Mouse (Mus musculus) frontal cortex, postnatal 10 days (tissue): ENCODE results near the gene Il17c.
A peak's percentile ranks its signal among the peaks of the same experiment; 100 is the strongest.

Experiments used
- DNase-seq, 2 experiments: peaks; one replicate each; pipeline ENCODE4 v3.0.0; 2022; ENCODE audit warnings: low spot score in 2 of 2, mixed read lengths in 1 of 2

Il17c gene

GRCm38 (mm10) chr8:122421376-122422070 lies at the start of gene Il17c:
Il17c (plus strand) TSS chr8:122422020.
- no peak for DNase-seq

DNA sequence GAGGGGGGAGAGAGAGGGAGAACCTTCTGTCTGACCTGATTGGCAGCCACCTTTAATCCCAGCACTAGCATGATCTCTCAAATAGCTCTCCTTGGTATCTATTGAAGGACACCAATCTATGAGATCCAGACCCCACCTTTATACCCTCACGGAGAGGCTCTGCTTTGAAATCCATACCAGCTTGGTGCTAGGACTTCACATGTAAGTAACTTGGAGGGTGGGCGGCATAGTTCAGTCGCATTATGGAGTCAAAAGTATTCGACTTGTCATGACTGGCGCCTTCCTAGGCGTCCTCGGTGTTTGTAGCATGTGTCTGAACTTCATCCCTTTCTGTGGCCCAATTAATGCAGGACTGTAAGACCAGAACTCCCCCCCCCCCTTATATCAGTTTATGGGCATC lies 46.5 kb upstream of the Il17c start:
- DNase-seq: no peak

- DNase-seq: no peak
Measured at GRCm38 (mm10) chr8:122375751-122376364, 46.0 kb upstream of the Il17c start.

GRCm38 (mm10) chr8:122376365-122377231 lies 45.2 kb upstream of the Il17c start, which contains the start of gene Zc3h18:
Zc3h18 (plus strand) TSS chr8:122376609.
- DNase-seq: peak; percentile 99 to 100

- DNase-seq: no peak
Measured at GRCm38 (mm10) chr8:122383039-122383438, 38.8 kb upstream of the Il17c start.

DNA sequence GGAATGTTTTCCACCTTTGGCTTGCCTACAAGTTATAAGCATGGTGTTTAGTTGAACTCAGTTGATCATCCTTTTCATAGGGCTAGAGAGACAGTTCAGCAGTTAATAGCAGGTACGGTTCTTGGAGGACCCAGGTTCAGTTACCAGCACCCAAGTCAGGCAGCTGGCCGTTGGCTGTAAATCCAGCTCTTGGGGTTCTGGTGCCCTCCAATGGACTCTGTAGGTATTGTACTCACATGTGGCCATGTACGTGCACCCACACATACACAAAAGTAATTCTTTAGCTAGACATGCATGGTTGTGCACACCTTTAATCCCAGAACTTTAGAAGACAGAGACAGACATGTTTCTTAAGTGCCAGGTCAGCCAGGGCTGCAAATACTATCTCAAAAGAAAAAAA lies 32.5 kb upstream of the Il17c start:
- DNase-seq: no peak

DNA sequence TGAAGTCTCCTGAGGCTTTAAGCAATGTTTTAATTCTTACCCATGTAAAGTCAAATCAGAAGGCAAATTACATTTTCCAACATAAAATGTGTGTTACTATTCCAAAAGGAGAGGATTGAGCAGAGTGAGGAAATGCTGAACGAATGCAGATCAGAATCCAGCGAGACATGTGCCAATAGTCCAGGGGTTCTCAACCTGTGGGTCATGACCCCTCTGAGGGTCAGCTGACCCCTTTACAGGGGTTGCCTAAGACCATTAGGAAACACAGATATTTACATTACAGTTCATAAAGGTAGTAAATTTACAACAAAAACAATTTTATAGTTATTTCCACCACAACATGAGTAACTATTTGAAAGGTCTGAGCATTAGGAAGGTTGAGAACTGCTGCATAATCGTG lies 31.1 kb upstream of the Il17c start:
- DNase-seq: no peak

- no peak for DNase-seq
Measured at GRCm38 (mm10) chr8:122393717-122394116, 28.1 kb upstream of the Il17c start.

DNA sequence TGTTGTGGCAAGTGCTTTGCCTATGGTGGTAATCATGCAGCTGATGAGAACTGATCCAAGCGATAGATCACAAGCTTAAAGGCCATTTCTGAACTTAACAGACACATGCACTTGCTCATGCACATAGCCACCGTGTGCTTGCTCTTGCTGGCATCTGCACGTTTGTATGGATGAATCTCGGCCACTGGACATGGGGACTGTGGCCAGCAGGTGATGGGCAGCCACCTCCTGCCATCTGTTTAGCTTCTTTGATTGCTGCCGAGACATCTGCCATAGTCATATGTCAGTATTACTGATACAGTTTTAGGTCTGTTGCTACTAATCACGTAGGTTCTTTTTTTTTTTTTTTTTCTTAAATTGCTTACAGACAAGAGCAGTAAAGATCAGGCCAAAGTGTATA lies 26.5 kb upstream of the Il17c start:
- no peak for DNase-seq

DNA sequence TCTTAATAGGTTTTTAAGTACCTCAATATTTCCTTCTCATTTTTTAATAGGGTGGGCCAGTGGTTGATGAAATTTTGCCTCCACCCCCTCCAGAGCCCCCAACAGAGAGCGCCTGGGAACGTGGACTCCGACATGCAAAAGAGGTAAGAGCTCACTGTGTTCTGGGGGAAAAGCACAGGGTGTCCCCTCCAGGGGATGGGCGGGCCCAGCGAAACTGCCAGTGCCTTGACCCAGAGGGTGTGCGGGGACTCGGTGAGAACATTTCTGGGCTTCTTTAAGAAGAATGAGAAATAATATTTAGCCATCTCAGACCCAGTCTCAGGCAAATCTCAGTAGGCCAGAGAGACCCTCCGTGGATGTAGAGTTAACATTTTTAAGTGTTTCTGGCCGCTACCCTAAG lies 23.6 kb upstream of the Il17c start:
- DNase-seq: no peak

DNA sequence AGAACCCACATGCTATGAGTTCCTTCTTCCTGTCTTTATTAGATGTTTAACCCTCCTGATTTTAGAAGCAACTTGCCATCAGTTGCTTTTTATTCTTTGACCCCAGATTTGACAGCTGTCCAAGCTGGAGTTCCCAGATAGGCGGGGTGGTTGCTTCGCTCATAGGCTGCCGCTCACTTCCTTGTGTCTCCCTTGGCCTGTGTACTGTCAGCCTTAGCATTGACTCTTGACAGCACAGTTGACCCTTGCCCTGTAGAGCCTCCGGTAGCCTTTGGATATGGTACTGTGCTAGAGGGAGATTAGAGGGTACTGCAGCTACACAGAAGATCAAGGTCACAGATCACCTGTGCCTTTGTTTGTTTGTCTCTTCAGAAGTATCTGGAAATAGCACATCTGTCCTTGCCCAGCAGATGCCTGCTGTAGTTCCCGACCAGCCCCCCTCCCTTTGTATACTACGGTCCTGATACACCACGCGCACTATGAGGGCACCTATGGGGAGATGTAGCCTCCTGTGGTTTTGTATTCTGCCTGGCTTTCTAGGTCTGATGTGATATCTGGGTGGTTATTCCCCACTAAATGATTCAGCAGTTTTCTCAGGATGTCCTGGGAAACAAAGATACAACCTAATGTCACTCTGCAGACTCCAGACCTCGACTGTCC lies 16.5 kb upstream of the Il17c start:
- DNase-seq: no peak

DNA sequence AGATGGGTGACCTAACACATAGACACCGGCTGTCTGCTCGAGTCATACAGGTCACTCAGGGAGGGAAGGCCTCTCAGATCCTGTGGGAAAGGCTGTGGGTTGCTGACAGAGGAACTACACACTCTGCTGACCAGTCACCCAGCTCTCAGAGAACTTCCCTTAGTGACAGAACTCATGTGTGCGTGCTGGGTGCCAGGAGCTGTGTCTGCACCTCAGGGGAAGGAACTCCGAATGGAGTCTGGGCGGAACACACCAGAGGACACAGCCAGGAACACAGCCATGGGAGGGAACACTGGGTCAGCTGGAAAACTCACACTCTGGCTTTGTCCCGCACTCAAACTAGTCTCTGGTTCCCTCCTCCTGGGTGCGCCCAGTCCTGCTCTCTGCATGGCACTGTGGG lies 14.1 kb upstream of the Il17c start:
- no peak for DNase-seq

GRCm38 (mm10) chr8:122414311-122414710 lies 7.5 kb upstream of the Il17c start:
- no peak for DNase-seq

DNA sequence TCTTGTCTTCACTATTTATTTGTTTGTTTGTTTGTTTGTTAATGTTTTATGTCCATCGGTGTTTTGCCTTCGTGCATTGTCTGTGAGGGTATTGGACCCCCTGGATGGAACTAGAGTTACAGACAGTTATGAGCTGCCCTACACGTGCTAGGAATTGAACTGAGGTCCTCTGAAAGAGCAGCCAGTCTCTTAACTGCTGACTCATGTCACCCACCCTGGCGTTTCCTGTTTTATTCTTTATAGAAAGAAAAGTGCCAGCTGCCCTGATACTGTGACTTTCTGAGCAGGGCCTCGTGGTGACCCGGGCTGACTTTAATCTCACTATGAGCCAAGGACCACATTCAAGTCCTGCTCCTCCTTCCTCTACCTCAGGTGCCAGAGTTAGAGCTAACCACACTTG lies 6.3 kb upstream of the Il17c start:
- DNase-seq: no peak

GRCm38 (mm10) chr8:122419881-122420555 lies 1.8 kb upstream of the Il17c start:
- peak in 1 of 2 experiments; percentile 57 for DNase-seq

GRCm38 (mm10) chr8:122423217-122423616 lies 1.4 kb downstream of the Il17c start:
- no peak for DNase-seq

DNA sequence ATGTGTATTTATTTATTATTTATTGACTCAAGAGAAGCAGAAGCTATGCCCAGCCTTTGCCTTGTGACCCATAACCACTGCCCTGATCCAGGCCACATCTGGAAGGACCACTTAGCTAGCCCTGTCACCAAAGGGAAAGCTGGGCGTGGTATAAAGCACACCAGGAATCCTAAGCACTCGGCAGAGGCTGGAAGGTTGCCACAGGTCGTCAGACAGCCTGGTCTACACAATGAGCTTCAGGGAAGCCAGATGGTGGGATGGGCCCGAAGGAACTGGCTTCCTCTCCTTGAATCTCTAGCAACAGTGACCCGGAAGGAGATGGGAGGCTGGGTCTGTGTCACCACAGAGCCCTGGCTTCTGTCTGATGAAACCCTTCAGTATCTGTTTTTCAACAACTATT lies 1.8 kb downstream of the Il17c start:
- DNase-seq: no peak

- DNase-seq: no peak
Measured at GRCm38 (mm10) chr8:122426145-122426544, 4.3 kb downstream of the Il17c start.

- no peak for DNase-seq
Measured at GRCm38 (mm10) chr8:122427607-122428006, 5.8 kb downstream of the Il17c start.

GRCm38 (mm10) chr8:122428163-122428562 lies 6.3 kb downstream of the Il17c start:
- no peak for DNase-seq

DNA sequence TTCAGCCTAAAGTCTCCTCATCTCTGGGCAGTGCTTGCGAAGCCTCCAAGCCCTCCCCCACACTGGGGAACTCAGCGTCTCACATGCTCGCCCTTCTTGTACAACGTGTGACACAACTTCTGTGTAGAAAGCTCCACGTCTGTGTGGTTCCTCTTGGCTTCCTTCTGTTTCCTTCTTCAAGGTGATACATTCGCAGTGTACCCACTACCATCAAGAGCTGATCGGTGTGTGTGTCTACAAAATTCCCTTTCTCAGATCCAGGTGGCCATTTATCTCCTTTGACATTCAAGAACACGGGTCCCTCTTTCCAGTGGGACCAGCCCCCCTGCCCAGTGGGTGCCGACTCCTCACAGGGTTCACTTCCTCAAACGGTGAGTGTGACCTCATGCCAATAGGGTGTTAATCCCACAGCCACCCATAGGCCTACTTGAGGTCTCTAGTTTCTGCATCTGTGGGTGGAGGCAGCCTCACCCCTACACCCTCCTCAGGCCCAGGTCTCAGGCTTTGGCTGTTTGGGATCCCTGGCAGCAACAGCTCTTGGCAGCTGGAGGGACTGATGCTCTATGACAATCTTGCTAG lies 8.3 kb downstream of the Il17c start:
- DNase-seq: no peak
